Mouse (Mus musculus): ENCODE data around the gene Nox3. TPM values are rescaled to one million over a fixed set of nuclear protein-coding genes. Genes with fewer than 3 reads are reported as not detected.

The Nox3 gene
- not detected for polyA plus RNA-seq (2014; fragmentation: Illumina TruSeq; extraction: RNeasy Lipid Tissue Mini Kit (QIAGEN cat#74804); ENCODE audit: low read depth, low replicate concordance)

GRCm38 (mm10) chr17:3696161-3696560 is at the start of gene Nox3:
Gene Nox3, minus strand, starts transcription at chr17:3696261.

Other genes starting within 250 kb of the Nox3 start
- gene Cldn20, start 163.7 kb downstream of the Nox3 start, polyA plus RNA-seq (2014; fragmentation: Illumina TruSeq; extraction: RNeasy Lipid Tissue Mini Kit (QIAGEN cat#74804); ENCODE audit: low read depth, low replicate concordance) = not detected
- 14.7 TPM for gene Tfb1m, start 138.5 kb downstream of the Nox3 start, polyA plus RNA-seq (2014; fragmentation: Illumina TruSeq; extraction: RNeasy Lipid Tissue Mini Kit (QIAGEN cat#74804); ENCODE audit: low read depth, low replicate concordance)